Comparison of ENCODE assay signal across 18 mouse cellular contexts in the genomic region with DNA sequence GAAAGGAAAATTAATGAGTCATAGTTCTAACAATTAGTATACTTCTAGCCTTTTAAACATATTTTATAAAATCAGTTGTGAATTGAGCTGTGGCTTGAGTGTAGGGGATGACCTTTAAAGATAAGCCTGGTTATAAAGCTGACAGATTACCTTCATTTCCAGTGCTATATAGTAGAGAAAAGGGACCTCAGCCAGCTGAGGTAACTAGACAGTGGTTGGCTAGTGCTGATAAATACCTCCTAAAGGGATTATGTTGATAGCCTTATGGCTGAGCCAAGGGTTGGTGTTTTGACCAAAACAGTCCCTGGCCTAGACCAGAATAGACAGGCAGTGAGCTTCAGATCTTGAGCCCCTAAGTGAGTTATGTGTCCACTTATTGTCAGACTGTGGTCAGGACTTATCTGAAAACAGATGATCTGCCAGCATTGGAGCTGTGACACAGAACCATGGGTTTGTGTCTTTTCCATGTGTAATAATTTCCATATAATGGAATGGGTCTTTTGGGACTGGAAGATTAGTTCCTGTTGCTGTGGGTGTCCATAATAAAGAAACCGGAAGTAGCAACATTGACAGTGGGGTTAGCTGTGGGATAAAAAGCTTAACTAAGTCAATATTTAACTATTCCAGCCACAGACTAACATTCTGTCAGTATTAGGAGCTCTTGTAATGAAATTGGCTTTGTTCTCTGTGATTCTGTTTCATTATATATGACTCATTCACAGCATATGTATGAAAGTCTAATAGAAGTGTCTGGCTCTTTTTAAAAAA. TPM values are rescaled to one million over a fixed set of nuclear protein-coding genes. Genes with fewer than 3 reads are reported as not detected.
DNase-seq lines count a peak whose midpoint lies in the region; ATAC-seq lines count a peak whose summit lies in the region.
"Had no signal": no experiment of that assay in that cellular context is flagged by ENCODE, and none has a peak within 500 bp of the region (broad histone marks: within the 10 kb centered on the region; RNA-seq: fewer than 3 reads in every experiment).

No protein-coding gene starts in this region.

- peak overlapping the region; percentile 51 for H3K27ac ChIP-seq in brown adipose tissue, adult 24 weeks (replicated peaks; ENCODE audit: low read depth, low read length)
- H3K27ac ChIP-seq: embryonic facial prominence, embryonic 15.5 days; forebrain, embryonic 15.5 days; hindbrain, embryonic 15.5 days; midbrain, embryonic 12.5 days had no signal

- H3K4me1 ChIP-seq in brown adipose tissue, adult 24 weeks (ENCODE audit: control insufficient read depth, insufficient read depth, insufficient read length, low read length): peaks cover 17% of the 10 kb centered on the region
- H3K4me1 ChIP-seq: midbrain, embryonic 12.5 days had no signal

- intact Hi-C loops in heart, postnatal 14 days (cut with DNase I): no loop called here

- peak; percentile 4 to 16 for DNase-seq in heart, adult 18-20 months
- no peak for DNase-seq in heart, postnatal 14 days
- DNase-seq in 416B (ENCODE audit: low read depth) (peak; percentile 45), adipocyte (ENCODE audit: low spot score) (no peak)
- DNase-seq in spleen, adult 18-20 months: no peak
- DNase-seq in kidney, postnatal 14 days: no peak
- DNase-seq: cerebellum, adult 18-20 months; heart, postnatal 10 days; layer of hippocampus, adult 9-11 months; right cerebral cortex, adult 18-20 months; thymus, postnatal 36 days had no signal

- H3K4me3 ChIP-seq in brown adipose tissue, adult 24 weeks (ENCODE audit: insufficient read depth, low read depth, low read length): no peak overlapping the region
- H3K4me3 ChIP-seq: embryonic facial prominence, embryonic 15.5 days; forebrain, embryonic 15.5 days; hindbrain, embryonic 15.5 days; midbrain, embryonic 12.5 days had no signal

- peak; percentile 39 for ATAC-seq in megakaryocyte progenitor cell, adult 5-6 weeks (replicated peaks; ENCODE audit: poor library complexity)
- ATAC-seq: activated CD4-positive, CD25-positive, alpha-beta regulatory T cell, adult 4 months; forebrain, embryonic 15.5 days had no signal

RNA-seq across cellular contexts. Expression of gene Rabep1, which starts 29.5 kb away (rescaled TPM):
- 10 to 100 TPM; 37.6 to 39.0 TPM for total RNA-seq in heart, adult 18-20 months (2021)
- 10 to 100 TPM; 32.8 to 34.8 TPM for total RNA-seq in heart, postnatal 14 days (2021)
- 20.5 and 22.8 TPM in 2 replicates for polyA plus RNA-seq in brown adipose tissue, adult 24 weeks (2012; ENCODE audit: insufficient read depth, insufficient read length, missing spikeins)
- total RNA-seq in megakaryocyte progenitor cell, adult 5-6 weeks (2015): 19.5 and 28.2 TPM in 2 replicates
- 30.8 and 52.6 TPM in 2 replicates for total RNA-seq in megakaryocyte progenitor cell, adult 5-6 weeks (2017)

Comparison
In these comparisons a context has a peak if more than half of its experiments do, and no peak if none do; other contexts are left out.
1. DNase-seq: peak in heart, adult 18-20 months (2 of 2) and 416B (single experiment); none in heart, postnatal 14 days (0 of 2), adipocyte (single experiment), spleen, adult 18-20 months (0 of 2) and kidney, postnatal 14 days (single experiment).